Mouse (Mus musculus) small intestine, adult 2 months (tissue): ENCODE measurements around the gene Alpl.

ENCODE experiments used
- CTCF ChIP-seq: fragments of 200-500 bp; IDR thresholded peaks from 2 replicates; pipeline ENCODE4 v1.5.1; 2012; ENCODE audit warnings: low read depth, mild to moderate bottlenecking, control low read depth, inconsistent platforms, low read length, moderate library complexity, mixed read lengths; ENCODE audit not compliant: insufficient replicate concordance, insufficient read length; ENCODE audit errors: extremely low read depth
- POLR2A ChIP-seq: fragments of 200-500 bp; IDR thresholded peaks from 2 replicates; pipeline ENCODE4 v1.6.1; 2012; ENCODE audit warnings: low read depth, mild to moderate bottlenecking, control low read depth, inconsistent platforms, low read length, moderate library complexity

GRCm38 (mm10) chr4:137791440-137791839, 4.7 kb downstream of the Alpl start:
- TF ChIP-seq CTCF: no peak
- TF ChIP-seq POLR2A: no peak
